Mouse (Mus musculus) embryonic facial prominence, embryonic 10.5 days (tissue): ENCODE measurements around the gene Borcs8. TPM values are rescaled to one million over a fixed set of nuclear protein-coding genes. Genes with fewer than 3 reads are reported as not detected.

ENCODE experiments used
- DNase-seq: peaks from one replicate; pipeline ENCODE4 v3.0.0-alpha.2; 2017; ENCODE audit warnings: low spot score
- H3K27ac ChIP-seq: fragments of 300-500 bp; sonication (generic); replicated peaks from 2 replicates; pipeline ENCODE4 v1.5.1; 2016; ENCODE audit warnings: mild to moderate bottlenecking
- H3K27me3 ChIP-seq: fragments of 300-500 bp; sonication (generic); replicated peaks from 2 replicates; pipeline ENCODE4 v1.6.1; 2016; ENCODE audit warnings: low read depth, mild to moderate bottlenecking; ENCODE audit not compliant: poor library complexity, severe bottlenecking
- H3K36me3 ChIP-seq: fragments of 300-500 bp; sonication (generic); replicated peaks from 2 replicates; pipeline ENCODE4 v1.6.1; 2016; ENCODE audit warnings: mild to moderate bottlenecking, moderate library complexity
- H3K4me1 ChIP-seq: fragments of 300-500 bp; sonication (generic); 2 replicates; pipeline ENCODE4 v1.6.1; 2016
- H3K4me3 ChIP-seq: fragments of 300-500 bp; sonication (generic); 2 replicates; pipeline ENCODE4 v1.5.1; 2016; ENCODE audit warnings: mild to moderate bottlenecking, moderate library complexity
- H3K9me3 ChIP-seq: fragments of 300-500 bp; sonication (generic); 2 replicates; pipeline ENCODE4 v1.6.1; 2016; ENCODE audit warnings: mild to moderate bottlenecking
- WGBS: fragments of 180-500 bp; shearing (Covaris S2); methylation state at CpG from one replicate; pipeline ENCODE4 v1.1.7; 2016; 5-methylcytosine and 5-hydroxymethylcytosine counted together
- polyA plus RNA-seq: library from polyadenylated mRNA; unstranded; fragments of >200 nt; fragmentation: Nextera tagmentation; extraction: Ambion mirVana; gene quantifications from 2 replicates; pipeline ENCODE4 v1.2.1, GENCODE M21; 2016

The Borcs8 gene
- 45.8 and 46.8 TPM in 2 replicates for polyA plus RNA-seq

- Histone ChIP-seq H3K4me3 (peak within 1 kb of the TSS; percentile 89), H3K27ac (peak within 1 kb of the TSS; percentile 89), H3K4me1 (peaks cover 21% of the 10 kb centered on the region), H3K27me3 (no peaks in the 10 kb centered on the region), H3K9me3 (no peaks in the 10 kb centered on the region), H3K36me3 (peaks cover 58% of the 10 kb centered on the region)
- under 1% methylated on average over 46 of the region's 46 CpGs for WGBS
- DNase-seq, result peak; percentile 99
Observed at GRCm38 (mm10) chr8:70139026-70139857, at the start of gene Borcs8, which contains the start of the genes Rfxank and Mef2b. Gene Borcs8, plus strand, starts transcription at chr8:70139499. Gene Rfxank, minus strand, starts transcription at chr8:70139154. Gene Mef2b, plus strand, starts transcription at chr8:70139711.

GRCm38 (mm10) chr8:70092786-70093185 is 46.5 kb upstream of the Borcs8 start:
- WGBS, result 66% methylated on average over 8 of the region's 8 CpGs
- Histone ChIP-seq H3K27me3 (peaks cover 70% of the 10 kb centered on the region), H3K9me3 (no peaks in the 10 kb centered on the region), H3K4me3 (no peak overlapping the region), H3K4me1 (peaks cover 7% of the 10 kb centered on the region), H3K36me3 (peaks cover 8% of the 10 kb centered on the region; the same call in 1 of the 2 replicates), H3K27ac (no peak overlapping the region)
- DNase-seq, result no peak

GRCm38 (mm10) chr8:70099276-70099675 is 40.0 kb upstream of the Borcs8 start:
- Histone ChIP-seq H3K4me1 (no peaks in the 10 kb centered on the region), H3K27me3 (peaks cover 18% of the 10 kb centered on the region), H3K27ac (no peak overlapping the region), H3K9me3 (no peaks in the 10 kb centered on the region), H3K36me3 (peaks cover 14% of the 10 kb centered on the region; the same call in 1 of the 2 replicates), H3K4me3 (no peak overlapping the region)
- no peak for DNase-seq
- 77% methylated on average over 8 of the region's 8 CpGs for WGBS

GRCm38 (mm10) chr8:70100241-70100640 is 39.1 kb upstream of the Borcs8 start:
- Histone ChIP-seq H3K9me3 (no peaks in the 10 kb centered on the region), H3K36me3 (peaks cover 14% of the 10 kb centered on the region; the same call in 1 of the 2 replicates), H3K27me3 (peaks cover 17% of the 10 kb centered on the region), H3K4me3 (no peak overlapping the region), H3K4me1 (no peaks in the 10 kb centered on the region), H3K27ac (no peak overlapping the region)
- no peak for DNase-seq
- 87% methylated on average over 8 of the region's 8 CpGs for WGBS

- 23% methylated on average over 6 of the region's 6 CpGs for WGBS
- Histone ChIP-seq H3K27ac (no peak overlapping the region), H3K27me3 (peaks cover 34% of the 10 kb centered on the region), H3K4me3 (no peak overlapping the region), H3K9me3 (no peaks in the 10 kb centered on the region), H3K4me1 (no peaks in the 10 kb centered on the region), H3K36me3 (no peaks in the 10 kb centered on the region)
- peak; percentile 47 for DNase-seq
Observed at GRCm38 (mm10) chr8:70104506-70104905, 34.8 kb upstream of the Borcs8 start.

- H3K4me1 ChIP-seq, result no peaks in the 10 kb centered on the region
- no peak overlapping the region for H3K4me3 ChIP-seq
- H3K27me3 ChIP-seq, result peaks cover 38% of the 10 kb centered on the region
- WGBS, result 83% methylated on average over 7 of the region's 7 CpGs
- DNase-seq, result no peak
- H3K27ac ChIP-seq, result no peak overlapping the region
- H3K9me3 ChIP-seq, result no peaks in the 10 kb centered on the region
- H3K36me3 ChIP-seq, result no peaks in the 10 kb centered on the region
Observed at GRCm38 (mm10) chr8:70104922-70105321, 34.4 kb upstream of the Borcs8 start.

GRCm38 (mm10) chr8:70110451-70110850 is 28.8 kb upstream of the Borcs8 start:
- Histone ChIP-seq H3K36me3 (no peaks in the 10 kb centered on the region), H3K27ac (no peak overlapping the region), H3K4me1 (peaks cover 15% of the 10 kb centered on the region), H3K27me3 (peaks cover 85% of the 10 kb centered on the region), H3K9me3 (no peaks in the 10 kb centered on the region), H3K4me3 (no peak overlapping the region)
- WGBS, result 73% methylated on average over 2 of the region's 2 CpGs
- DNase-seq, result no peak

- H3K27me3 ChIP-seq, result peaks cover 94% of the 10 kb centered on the region
- no peak for DNase-seq
- WGBS, result 45% methylated on average over 23 of the region's 23 CpGs
- no peaks in the 10 kb centered on the region for H3K9me3 ChIP-seq
- no peak overlapping the region for H3K27ac ChIP-seq
- H3K4me3 ChIP-seq, result no peak overlapping the region
- no peaks in the 10 kb centered on the region for H3K36me3 ChIP-seq
- H3K4me1 ChIP-seq, result peaks cover 15% of the 10 kb centered on the region
Observed at GRCm38 (mm10) chr8:70111192-70111795, 28.0 kb upstream of the Borcs8 start.

GRCm38 (mm10) chr8:70112401-70113016 is 26.8 kb upstream of the Borcs8 start:
- Histone ChIP-seq H3K27ac (no peak overlapping the region), H3K36me3 (no peaks in the 10 kb centered on the region)
- peak; percentile 34 for DNase-seq

GRCm38 (mm10) chr8:70114488-70114887 is 24.8 kb upstream of the Borcs8 start:
- H3K9me3 ChIP-seq, result no peaks in the 10 kb centered on the region
- peaks cover 24% of the 10 kb centered on the region for H3K4me1 ChIP-seq
- no peak overlapping the region for H3K27ac ChIP-seq
- WGBS, result 22% methylated on average over 6 of the region's 6 CpGs
- peaks cover 100% of the 10 kb centered on the region for H3K27me3 ChIP-seq
- no peak overlapping the region for H3K4me3 ChIP-seq
- no peaks in the 10 kb centered on the region for H3K36me3 ChIP-seq
- no peak for DNase-seq

More at GRCm38 (mm10) chr8:70112401-70113016, 26.8 kb upstream of the Borcs8 start:
- Histone ChIP-seq H3K27me3 (peaks cover 99% of the 10 kb centered on the region), H3K4me3 (peak overlapping the region; percentile 19), H3K9me3 (no peaks in the 10 kb centered on the region), H3K4me1 (peaks cover 16% of the 10 kb centered on the region)
- WGBS, result 7% methylated on average over 43 of the region's 43 CpGs

GRCm38 (mm10) chr8:70114892-70115291 is 24.4 kb upstream of the Borcs8 start:
- Histone ChIP-seq H3K27ac (no peak overlapping the region), H3K9me3 (no peaks in the 10 kb centered on the region), H3K4me3 (no peak overlapping the region), H3K27me3 (peaks cover 100% of the 10 kb centered on the region), H3K4me1 (peaks cover 28% of the 10 kb centered on the region), H3K36me3 (no peaks in the 10 kb centered on the region)
- no peak for DNase-seq
- 69% methylated on average over 13 of the region's 13 CpGs for WGBS

- peaks cover 90% of the 10 kb centered on the region for H3K27me3 ChIP-seq
- WGBS, result 5% methylated on average over 9 of the region's 9 CpGs
Observed at GRCm38 (mm10) chr8:70117611-70118010, 21.7 kb upstream of the Borcs8 start.

More at GRCm38 (mm10) chr8:70117611-70118010, 21.7 kb upstream of the Borcs8 start:
- no peaks in the 10 kb centered on the region for H3K9me3 ChIP-seq
- H3K4me1 ChIP-seq, result peaks cover 26% of the 10 kb centered on the region
- no peak overlapping the region for H3K27ac ChIP-seq
- no peak overlapping the region for H3K4me3 ChIP-seq
- no peaks in the 10 kb centered on the region for H3K36me3 ChIP-seq
- DNase-seq, result peak; percentile 64
